Mouse (Mus musculus): Measurements from ENCODE around the gene Cx3cr1. TPM values are rescaled to one million over a fixed set of nuclear protein-coding genes. Genes with fewer than 3 reads are reported as not detected.
"Not testable (repeated sequence)": the region's sequence is repeated elsewhere in the genome, so short reads cannot be mapped to it uniquely, and the experiment has no call there.

Cx3cr1 gene
- total RNA-seq, 2 experiments from 2014 or later, result 26.6 to 28.4 TPM

DNA sequence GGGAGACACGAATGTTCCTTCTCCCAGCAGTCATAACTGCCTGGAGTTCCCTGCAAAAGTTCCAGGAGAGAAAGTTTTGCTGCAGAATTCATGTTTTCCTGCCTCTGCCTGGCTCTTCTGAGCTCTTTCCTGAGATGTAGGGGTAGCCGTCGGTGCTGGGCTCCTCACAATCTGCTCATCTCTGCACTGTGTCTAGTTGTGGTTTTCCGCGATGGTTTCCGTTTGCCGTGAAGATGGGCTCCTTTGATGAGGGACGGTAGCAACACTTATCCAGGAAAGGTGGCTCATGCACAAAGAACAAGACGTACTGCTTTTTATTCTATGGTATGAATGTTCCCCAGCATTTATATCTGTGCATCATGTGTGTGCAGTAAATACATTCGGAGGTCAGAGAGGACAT is 39.3 kb downstream of the Cx3cr1 start:
- no peak for DNase-seq (ENCODE audit: low spot score in 2 of 2)

GRCm38 (mm10) chr9:120029880-120030279 is 39.8 kb downstream of the Cx3cr1 start:
- no peak for DNase-seq (ENCODE audit: low spot score in 2 of 2)

DNA sequence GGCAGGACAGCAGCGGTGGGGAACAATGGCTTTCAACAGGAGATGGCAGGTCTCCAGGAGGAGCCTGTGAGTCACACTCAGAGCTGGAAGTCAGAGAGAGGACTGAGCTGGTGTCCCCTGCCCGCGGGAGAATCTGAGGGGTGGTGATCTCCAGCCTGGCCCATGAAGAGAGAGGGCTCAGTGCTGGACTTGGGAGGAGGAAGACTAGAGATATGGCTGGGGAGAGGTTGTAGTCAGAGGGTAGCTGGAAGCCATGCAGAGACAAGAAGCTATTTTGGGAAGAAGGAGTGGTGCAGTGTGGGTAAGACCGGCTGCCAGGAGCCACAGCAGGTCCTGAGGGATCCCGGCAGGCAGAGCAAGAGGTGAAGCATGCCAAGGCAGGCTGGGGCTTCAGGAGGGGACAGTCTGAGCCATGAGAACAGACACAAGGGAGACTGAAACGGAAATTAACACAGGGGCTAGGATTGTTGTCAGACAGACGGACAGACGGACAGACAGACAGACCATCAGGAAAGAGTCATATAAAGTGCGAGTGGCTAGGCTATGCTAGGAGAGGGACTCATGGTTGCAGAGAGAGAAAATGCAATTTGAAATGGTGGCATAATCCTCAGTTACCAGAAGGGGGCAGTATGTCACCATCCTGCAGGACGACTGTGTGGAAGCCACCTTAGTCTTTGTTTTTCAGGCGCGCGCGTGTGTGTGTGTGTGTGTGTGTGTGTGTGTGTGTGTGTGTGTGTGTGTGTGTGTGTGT is 42.1 kb downstream of the Cx3cr1 start:
- peak in 1 of 2 experiments; percentile 42 for DNase-seq (ENCODE audit: low spot score in 2 of 2)

DNA sequence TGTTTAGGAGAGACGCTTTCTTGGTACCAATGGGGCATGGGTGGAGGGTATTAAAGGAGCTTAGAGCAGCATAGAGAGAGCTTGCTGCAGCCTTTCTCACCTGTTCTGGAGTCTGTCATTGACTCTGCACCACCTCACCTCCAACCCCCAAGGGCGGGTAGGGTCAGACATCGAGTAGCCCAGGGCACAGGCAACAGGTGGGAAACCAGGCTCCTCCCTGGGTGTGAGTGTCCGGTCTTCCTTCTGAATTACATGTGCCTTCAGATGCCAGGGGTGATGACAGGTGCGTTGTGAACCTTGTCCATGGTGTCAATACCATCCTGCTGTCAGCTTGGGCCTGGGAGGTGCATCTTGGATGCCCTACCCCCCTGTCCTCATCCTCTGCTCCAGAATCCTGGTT is 45.1 kb downstream of the Cx3cr1 start:
- DNase-seq (ENCODE audit: low spot score in 2 of 2), result no peak

GRCm38 (mm10) chr9:120024171-120024570 is 45.5 kb downstream of the Cx3cr1 start:
- peak in 1 of 2 experiments; percentile 41 for DNase-seq (ENCODE audit: low spot score in 2 of 2)

DNA sequence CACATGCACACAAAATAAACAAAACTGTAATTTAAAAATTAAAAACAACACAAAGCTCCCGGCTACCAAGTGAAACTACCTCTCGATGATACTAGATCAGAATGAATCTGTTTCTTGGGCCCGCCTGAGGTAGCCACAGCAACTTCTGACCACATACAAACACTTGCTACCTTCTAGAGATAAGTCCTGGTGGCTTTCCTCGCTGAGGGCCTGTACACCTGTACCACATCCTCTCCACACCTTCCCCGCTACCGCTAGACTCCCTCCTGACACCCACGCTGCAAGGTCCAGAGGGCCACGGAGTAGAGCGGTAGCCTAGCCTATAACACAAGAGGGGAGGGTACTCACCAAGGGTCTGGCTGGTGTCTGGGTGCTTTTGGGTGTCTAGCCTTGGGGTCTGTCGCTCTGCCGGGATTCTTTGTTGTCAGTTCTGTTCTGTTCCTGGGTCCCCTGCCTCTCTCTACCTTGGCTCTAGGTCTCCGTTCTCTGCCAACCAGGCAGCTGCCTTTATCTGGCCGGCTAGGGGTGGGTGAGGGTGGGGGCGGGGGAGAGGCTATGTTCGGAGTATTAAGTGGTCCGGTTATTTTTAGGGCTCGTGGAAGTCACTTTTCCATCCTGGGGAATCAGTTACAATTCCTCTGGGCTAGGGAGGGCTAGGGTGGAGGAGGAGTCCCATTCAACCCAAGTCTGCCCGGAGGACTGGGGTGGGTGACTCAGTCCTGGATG is 46.4 kb downstream of the Cx3cr1 start, which contains the start of gene Xirp1:
Gene Xirp1, minus strand, starts transcription at position 513 of the 726 bp plus-strand sequence.
- no peak for DNase-seq (ENCODE audit: low spot score in 2 of 2)

GRCm38 (mm10) chr9:120021164-120021563 is 48.5 kb downstream of the Cx3cr1 start:
- no peak for DNase-seq (ENCODE audit: low spot score in 2 of 2)

DNA sequence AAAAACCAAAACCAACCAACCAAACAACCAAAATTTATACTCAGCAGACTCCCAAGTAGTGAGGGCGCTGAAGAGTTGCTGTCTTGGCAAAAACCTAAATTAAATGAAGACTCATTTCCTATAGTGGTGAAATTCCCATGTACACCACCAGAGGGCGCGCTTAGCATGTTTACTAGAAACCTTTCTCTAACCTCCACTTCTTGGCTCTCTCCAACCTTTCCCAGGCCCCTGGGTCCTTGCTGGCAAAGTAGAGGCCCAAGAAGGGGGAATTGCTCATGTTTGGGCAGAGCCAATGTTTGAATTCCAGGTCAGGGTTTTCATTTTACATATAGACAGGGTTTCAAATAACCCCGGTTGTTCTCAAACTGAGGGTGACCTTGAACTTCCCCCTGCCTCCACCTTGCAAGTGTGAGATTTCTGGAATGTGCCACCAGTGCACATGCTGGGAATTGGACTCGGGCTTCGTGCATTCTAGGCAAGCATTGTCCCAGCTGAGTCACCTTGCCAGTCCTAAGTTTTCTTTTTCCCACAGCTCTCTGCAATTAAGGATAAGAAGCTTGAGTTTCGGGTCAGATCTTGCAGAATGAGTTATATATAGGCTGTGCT is 49.3 kb downstream of the Cx3cr1 start:
- DNase-seq (ENCODE audit: low spot score in 2 of 2), result peak; percentile 71 to 84

- DNase-seq (ENCODE audit: low spot score in 2 of 2), result no peak
Measured at GRCm38 (mm10) chr9:120016956-120017355, 52.7 kb downstream of the Cx3cr1 start.

DNA sequence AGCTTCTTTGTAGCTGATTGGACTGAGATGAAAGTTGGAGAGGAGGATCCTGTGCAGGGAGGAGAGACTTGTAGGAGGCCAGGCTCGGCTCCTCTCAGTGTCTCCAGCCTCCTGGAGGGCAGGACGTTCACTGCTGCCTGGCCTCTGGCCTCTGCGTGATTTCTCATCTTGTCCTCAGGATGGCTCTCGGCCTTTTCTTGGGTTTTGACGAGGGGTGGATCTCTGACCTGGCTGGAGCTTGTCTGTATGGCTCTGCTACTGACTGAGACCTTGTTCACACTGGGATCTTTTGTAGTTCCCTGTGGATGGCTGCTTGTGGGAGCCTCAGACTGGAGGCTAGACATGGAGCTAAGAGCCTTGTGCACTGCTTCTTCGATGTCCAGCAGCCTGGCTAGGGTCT is 54.9 kb downstream of the Cx3cr1 start:
- DNase-seq (ENCODE audit: low spot score in 2 of 2), result no peak

- no peak for DNase-seq (ENCODE audit: low spot score in 2 of 2)
Measured at GRCm38 (mm10) chr9:120013251-120013820, 56.3 kb downstream of the Cx3cr1 start.

DNA sequence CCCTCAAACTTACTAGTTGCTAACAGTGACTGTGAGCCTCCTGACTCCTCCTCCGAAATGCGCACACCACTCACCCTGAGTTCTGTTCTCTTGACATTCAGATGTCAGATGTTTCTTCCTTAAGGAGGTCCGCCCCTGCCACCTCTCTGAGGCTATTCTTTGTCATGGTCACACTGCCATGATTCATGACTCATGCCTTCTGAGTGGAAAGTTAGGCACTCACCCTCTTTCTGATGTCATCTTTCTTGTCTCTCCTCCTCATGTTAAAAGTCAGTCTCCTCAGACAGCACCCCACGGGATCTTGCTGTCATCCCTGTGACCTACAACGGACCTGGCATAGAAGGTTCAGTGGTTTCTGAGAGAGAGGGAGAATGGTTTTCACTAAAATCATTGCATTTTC is 56.9 kb downstream of the Cx3cr1 start:
- peak; percentile 39 to 40 for DNase-seq (ENCODE audit: low spot score in 2 of 2)

DNA sequence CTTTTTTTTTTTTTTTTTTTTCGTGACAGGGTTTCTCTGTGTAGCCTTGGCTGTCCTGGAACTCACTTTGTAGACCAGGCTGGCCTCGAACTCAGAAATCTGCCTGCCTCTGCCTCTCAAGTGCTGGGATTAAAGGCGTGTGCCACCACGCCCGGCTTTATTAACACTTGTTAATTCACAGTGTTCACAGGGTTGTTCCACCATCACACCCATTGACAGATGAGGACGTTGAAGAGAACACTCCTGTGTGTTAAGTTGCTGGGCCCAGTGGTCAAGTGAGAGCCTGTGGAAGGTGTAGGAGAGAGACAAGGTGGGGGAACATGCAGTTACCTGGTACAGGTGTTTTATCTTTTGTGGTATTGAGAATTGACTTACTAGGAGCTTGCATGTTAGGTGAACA is 57.5 kb downstream of the Cx3cr1 start:
- not testable (repeated sequence) for DNase-seq (ENCODE audit: low spot score in 2 of 2)

DNA sequence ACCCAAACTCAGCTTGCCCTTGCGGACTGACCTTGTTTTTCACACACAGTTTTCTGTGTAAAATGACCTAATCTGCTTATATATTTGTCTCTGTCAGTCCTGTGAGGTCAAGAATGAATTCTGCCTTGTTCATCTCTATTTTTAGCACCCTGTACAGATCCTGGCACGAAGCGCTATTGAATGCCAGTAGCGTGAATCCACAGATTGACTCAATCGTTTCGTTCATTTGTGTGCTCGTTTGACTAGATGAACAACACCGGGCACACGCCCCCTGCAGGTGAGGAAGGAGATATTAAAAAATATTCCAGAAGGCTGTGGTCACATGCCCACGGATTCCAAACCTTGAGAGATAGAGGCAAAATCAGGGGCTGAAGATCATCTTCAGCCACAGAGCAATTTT is 58.1 kb downstream of the Cx3cr1 start:
- DNase-seq (ENCODE audit: low spot score in 2 of 2), result peak; percentile 62 to 69

- DNase-seq (ENCODE audit: low spot score in 2 of 2), result peak; percentile 97
Measured at GRCm38 (mm10) chr9:120010781-120011511, 58.7 kb downstream of the Cx3cr1 start.

GRCm38 (mm10) chr9:120009871-120010270 is 59.8 kb downstream of the Cx3cr1 start:
- no peak for DNase-seq (ENCODE audit: low spot score in 2 of 2)

DNA sequence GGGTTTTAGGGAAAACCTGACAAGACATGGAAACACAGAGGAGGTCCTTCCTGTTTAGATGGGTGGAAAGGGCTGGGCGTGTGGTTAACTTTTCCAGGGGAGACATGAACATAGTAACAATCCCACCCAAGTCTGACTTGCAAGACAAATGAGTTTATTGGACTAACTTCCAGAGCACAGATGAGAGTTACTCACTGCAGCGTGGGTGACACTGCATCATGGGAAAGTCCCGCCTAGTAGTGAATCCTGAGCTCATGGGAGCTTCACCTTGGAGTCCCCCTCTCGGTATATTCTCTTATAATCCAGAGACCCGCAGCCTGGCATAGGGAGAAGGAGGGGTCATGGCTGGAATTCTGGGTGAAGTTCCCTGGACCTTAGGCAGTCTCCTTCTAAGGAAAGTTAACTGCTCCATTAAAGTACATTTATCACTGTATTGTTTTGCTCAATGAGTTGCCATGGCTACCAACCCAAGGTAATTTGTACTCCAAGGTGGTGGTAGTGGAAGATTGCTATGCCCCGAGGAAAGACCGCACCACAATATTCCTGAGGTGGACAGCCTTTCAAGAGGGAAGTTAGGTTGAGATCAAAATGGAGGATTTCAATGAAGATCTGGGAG is 60.3 kb downstream of the Cx3cr1 start:
- DNase-seq (ENCODE audit: low spot score in 2 of 2), result no peak

DNA sequence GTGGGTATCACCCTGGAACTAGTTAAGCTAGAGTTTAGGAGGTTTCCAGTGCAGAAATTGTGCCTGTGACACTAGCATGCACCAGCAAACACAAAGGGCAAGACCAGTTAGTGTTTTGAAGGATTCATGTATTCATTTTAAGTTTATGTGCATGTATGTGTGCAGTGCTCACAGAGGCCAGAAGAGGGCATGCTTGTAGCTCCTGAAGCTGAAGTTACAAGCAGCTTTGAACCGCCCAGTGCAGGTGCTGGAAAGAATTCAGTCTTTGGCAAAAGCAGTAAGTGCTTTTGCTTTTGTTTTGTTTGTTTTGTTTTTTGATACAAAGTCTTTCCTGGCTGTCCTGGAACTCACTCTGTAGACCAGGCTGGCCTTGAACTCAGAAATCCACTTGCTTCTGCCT is 61.8 kb downstream of the Cx3cr1 start:
- DNase-seq (ENCODE audit: low spot score in 2 of 2), result no peak

DNA sequence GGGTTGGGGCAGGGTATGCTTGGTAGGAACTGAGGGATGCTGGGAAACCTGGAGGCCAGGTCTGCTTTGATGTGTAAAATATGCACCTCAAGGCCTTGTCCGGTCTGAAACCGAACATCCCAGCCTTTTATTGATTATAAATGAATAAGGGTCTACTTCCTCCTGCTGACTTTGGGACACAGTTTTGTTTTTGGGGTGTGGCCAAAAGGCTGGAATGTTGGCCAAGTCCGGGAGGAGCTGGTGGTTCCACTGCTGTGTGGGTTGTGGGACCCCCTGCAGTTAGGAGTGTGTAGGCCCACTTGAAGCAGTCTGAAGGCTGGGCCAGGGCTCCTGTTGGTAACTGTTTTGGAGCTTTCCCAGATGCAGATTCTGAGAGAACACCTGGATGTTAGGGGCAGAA is 63.7 kb downstream of the Cx3cr1 start:
- no peak for DNase-seq (ENCODE audit: low spot score in 2 of 2)

- DNase-seq (ENCODE audit: low spot score in 2 of 2), result no peak
Measured at GRCm38 (mm10) chr9:120002893-120003292, 66.8 kb downstream of the Cx3cr1 start.

Data from left cerebral cortex, adult 18-20 months (tissue).